Mouse (Mus musculus): Measurements from ENCODE around the gene Usp18.

The Usp18 gene

DNA sequence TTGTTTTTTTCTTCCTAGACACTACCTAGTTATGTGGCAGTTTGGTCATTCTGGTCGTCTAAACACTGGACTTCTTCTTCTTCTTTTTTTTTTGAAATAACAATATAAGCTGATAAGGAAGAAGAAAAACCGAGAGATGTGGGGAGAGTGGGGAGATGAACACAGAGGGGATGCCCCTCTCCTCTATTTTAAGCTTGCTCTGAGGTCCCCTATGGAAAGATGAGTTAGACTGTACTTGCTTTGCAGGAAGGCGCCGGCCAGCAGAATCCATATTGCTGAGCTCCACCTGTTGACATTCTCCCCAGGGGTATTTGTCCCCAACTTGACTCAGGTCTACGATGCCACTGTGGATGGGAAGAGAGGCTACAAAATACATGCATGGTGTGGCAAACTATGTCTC lies 21.6 kb upstream of the Usp18 start:
- no peak for DNase-seq (ENCODE audit: low spot score in 2 of 2)

GRCm38 (mm10) chr6:121224993-121225392 lies 20.7 kb upstream of the Usp18 start:
- DNase-seq (ENCODE audit: low spot score in 2 of 2) = no peak

DNA sequence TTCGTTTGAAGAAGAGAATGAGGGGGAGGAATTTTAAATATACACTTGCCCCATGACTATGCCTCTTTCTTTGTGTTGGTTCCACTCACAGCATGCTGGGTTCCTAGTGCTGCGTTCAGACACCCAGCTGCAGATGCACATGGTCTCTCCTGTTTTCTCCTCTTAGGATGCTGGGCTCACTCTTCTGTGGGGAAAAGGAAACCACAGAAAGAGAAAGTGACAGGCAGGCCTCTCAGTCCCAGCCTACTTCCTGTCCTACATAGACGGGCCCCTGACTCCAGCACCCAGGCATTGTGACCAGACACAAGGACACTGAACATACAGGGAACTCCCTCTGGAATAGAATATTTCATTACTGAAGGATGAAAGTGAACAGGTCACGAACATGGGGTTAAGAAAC lies 19.7 kb upstream of the Usp18 start:
- no peak for DNase-seq (ENCODE audit: low spot score in 2 of 2)

DNA sequence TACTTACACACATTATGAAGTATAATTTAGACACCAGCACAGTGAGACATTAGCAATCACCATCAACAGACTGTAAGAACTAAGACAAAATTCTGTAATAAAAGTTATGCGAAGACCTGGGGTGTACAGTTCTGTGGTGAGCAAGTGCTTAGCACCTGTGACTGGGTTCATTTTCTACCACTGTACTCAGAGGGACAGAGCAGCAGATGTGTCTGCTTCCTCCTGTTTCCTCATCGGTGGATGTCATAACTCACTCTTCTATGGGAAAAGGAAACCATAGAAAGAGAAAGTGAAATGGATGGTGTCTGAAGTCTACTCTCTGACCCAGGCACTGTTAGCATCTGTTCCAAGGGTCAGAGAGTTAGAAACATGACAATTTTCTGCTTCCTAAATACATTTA lies 19.0 kb upstream of the Usp18 start:
- DNase-seq (ENCODE audit: low spot score in 2 of 2) = no peak

GRCm38 (mm10) chr6:121228421-121228820 lies 17.3 kb upstream of the Usp18 start:
- DNase-seq (ENCODE audit: low spot score in 2 of 2) = no peak

DNA sequence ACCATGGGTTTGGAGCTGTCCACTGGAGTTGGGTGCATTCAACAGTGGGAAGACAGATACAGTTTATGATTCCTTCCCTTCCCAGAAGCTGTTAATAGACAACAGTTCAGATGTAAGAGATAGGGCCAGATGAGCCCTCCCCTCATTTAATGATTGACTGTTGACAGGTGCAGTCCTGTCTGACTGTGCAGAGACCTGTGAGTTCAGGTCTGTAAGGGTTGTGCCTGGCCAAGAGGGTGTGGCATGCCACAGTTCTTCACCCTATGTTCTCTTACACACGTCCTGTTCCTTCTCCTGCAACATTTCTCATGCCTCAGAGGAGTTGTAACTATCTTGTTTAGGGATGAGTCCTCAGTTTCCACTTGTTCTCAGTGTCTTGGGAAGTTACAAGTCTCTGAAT lies 13.1 kb upstream of the Usp18 start:
- DNase-seq (ENCODE audit: low spot score in 2 of 2) = no peak

DNA sequence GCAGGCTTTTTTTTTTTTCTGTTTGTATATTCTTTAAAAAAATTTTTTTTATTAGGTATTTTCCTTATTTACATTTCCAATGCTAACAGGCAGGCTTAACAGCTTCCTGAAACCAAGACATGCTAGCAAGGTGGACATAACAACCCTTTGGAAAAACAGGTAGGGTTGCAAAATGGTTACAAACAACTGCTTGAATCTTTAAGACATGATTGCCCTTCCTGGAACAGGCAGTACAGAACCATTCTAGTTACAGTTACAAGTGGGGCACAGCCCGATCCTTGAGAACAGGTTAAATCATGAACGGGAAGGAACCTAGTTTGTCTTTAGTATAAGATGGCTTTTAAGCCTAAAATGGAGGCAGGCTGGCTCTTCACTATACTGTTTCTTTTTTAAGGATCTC lies 9.3 kb upstream of the Usp18 start:
- no peak for DNase-seq (ENCODE audit: low spot score in 2 of 2)

- no peak for DNase-seq (ENCODE audit: low spot score in 2 of 2)
Observed at GRCm38 (mm10) chr6:121238209-121238608, 7.5 kb upstream of the Usp18 start.

DNA sequence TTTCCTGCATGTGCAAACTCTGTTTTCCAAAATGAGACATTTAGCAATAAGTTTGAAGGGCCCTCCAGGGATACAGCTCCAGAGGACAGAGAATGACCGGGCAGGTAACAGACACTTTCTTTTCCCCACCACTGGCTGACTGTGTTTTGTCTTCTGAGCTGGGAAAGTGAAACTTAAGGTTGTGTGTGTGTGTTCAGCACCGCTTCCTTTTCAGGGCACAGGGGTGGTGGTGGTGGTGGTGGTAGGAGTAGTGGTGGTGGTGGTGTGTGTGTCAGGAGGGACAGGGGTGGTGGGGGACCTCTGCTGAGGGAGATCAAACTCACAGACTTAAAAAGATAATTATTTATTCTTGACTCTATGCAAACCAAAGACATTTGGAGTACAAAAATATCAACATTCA lies 3.9 kb upstream of the Usp18 start:
- no peak for DNase-seq (ENCODE audit: low spot score in 2 of 2)

- no peak for DNase-seq (ENCODE audit: low spot score in 2 of 2)
Observed at GRCm38 (mm10) chr6:121243161-121243560, 2.5 kb upstream of the Usp18 start.

- no peak for DNase-seq (ENCODE audit: low spot score in 2 of 2)
Observed at GRCm38 (mm10) chr6:121246037-121246361, 293 bp downstream of the Usp18 start.

DNA sequence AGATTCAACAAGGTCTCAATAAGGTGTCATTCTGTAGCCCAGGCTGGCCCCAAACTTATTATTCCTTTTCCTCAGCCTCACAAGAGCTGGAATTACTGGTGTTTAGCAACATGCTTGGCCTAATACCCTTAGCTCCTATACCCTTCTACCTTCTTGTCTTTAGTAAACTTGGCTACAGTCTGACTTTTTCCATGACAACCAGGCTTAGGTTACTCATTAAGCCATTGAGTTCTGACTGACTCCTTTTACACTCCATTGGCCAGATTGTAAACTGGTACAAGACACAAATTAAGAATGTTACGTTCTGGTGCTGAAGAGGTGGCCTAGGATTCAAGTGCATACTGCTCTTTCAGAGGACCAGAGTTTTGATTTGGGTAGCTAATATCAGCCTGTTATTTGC lies 4.7 kb downstream of the Usp18 start:
- DNase-seq (ENCODE audit: low spot score in 2 of 2) = no peak

DNA sequence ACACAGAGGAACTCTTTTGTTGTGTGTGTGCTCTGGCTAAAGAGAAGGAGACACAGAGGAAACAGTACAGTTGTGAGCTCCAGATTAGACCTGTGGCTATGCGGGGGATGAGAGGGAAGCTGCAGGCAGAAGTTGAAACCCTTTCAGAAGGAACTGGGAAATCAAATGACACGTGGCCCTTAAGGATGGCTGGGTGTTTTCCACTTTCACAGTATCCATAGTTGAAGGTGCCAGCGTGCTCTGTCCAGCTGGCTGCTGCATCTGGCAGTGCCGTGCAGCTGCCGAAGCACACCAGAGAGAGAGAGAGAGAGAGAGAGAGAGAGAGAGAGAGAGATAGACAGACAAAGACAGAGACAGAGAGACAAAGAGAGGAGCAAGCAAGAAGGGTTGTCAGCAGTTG lies 5.5 kb downstream of the Usp18 start:
- DNase-seq (ENCODE audit: low spot score in 2 of 2) = no peak

DNA sequence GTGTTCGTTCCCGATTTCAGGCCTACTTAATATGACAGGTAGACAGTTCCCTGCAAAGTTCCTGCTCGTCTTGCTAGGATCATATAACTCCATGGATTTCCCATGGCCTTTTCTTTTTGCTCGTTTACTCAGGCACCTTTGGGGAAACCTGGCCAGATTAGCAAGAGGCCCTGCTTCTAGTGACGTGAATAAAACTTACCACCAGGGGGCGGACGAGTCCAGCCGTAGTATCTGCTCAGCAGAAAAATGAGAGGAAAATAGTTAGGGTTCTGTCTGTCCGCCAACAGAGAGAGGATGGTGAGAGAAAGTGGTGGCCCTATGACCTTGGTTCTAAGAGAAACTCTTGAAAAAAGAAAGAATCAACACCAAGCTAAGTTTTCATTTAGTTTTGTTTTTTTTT lies 14.8 kb downstream of the Usp18 start:
- DNase-seq (ENCODE audit: low spot score in 2 of 2) = peak; percentile 36 to 45

GRCm38 (mm10) chr6:121261233-121261632 lies 15.5 kb downstream of the Usp18 start:
- no peak for DNase-seq (ENCODE audit: low spot score in 2 of 2)

DNA sequence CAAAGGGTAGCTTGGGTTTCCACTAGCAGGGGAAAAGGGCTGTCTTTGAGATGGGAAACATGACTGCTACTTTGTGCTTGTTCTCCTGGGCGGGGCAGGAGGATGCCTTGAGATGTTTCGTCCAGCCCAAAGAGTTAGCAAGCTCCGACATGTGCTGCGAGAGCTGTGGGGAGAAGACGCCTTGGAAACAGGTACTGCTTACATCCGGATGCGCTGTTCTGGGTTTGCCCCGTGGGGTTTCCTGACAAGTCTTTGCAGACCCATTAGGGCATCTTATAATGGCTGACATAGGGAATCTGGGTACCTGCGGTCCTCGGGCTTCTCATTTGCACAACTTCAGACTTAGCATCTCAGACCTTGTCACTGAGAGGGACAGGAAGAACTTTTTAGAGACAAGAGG lies 16.3 kb downstream of the Usp18 start:
- no peak for DNase-seq (ENCODE audit: low spot score in 2 of 2)

- DNase-seq (ENCODE audit: low spot score in 2 of 2) = no peak
Observed at GRCm38 (mm10) chr6:121262496-121262895, 16.8 kb downstream of the Usp18 start.

GRCm38 (mm10) chr6:121270156-121270555 lies 24.4 kb downstream of the Usp18 start:
- no peak for DNase-seq (ENCODE audit: low spot score in 2 of 2)

DNA sequence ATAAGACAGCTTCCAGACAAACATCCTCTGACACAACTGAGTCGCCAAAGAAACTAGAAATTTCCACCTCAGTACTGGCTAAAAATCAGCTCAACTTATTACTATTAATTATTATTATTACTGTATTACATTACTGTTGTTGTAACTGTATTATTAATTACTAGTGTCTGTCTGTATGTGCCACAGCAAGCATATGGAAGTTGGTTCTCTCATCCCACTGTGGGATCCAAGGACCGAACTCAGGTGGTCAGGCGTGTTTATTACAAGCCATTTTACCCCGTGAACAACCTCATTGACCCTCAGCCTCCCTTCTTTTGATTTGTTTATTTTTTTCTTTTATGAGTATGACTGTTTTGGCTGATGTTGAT lies 26.0 kb downstream of the Usp18 start:
- DNase-seq (ENCODE audit: low spot score in 2 of 2) = no peak

GRCm38 (mm10) chr6:121272075-121272800 lies 26.5 kb downstream of the Usp18 start:
- peak; percentile 61 to 67 for DNase-seq (ENCODE audit: low spot score in 2 of 2)

GRCm38 (mm10) chr6:121274356-121274755 lies 28.6 kb downstream of the Usp18 start:
- no peak for DNase-seq (ENCODE audit: low spot score in 2 of 2)

GRCm38 (mm10) chr6:121284132-121284531 lies 38.4 kb downstream of the Usp18 start:
- no peak for DNase-seq (ENCODE audit: low spot score in 2 of 2)

GRCm38 (mm10) chr6:121299317-121299716 lies 53.6 kb downstream of the Usp18 start:
- DNase-seq (ENCODE audit: low spot score in 2 of 2) = no peak

DNA sequence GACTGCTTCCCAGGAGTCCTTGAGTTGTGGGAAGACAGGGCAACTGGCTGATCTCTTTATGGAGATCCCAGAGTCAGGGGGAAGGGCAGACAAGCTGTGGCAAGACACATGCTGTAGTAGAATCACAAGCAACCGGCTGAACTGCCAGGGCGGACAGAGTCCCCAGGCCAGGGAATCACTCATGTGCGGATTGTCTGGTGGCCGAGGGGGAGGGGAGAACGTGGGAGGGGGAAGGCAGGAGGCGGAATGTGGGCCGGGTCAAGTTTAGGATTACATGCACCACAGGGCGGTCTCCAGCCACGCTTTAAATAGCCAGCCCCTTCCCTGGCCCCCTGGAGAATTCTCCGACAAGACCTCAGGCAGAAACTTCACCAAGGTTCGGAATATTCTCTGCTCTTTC lies 54.2 kb downstream of the Usp18 start, which contains the start of gene Slc6a13:
Slc6a13 (plus strand) TSS at position 274 of the 400 bp plus-strand sequence.
- no peak for DNase-seq (ENCODE audit: low spot score in 2 of 2)
